Mouse (Mus musculus): ENCODE measurements around the gene Tada2a.

Gene Tada2a

DNA sequence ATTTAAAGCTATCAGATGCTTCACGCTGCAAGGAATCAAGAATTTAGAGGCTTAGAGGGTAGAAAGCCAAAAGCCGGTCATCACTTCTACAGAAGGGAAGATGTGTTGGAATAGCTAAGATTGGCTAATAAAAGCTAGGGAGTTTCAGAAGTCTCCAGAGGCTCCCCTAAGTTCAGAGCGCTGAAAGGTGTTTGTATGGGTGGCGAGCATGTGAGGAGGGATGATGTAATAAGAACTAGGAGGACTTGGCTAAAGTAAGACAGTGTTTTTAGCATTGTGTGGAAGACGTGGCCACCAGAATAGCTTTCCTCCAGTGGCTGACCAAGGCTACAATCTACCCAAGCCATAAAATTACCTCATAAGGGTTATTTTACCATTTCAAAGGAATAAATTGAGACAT lies 15.8 kb downstream of the Tada2a start:
- no peak for DNase-seq

DNA sequence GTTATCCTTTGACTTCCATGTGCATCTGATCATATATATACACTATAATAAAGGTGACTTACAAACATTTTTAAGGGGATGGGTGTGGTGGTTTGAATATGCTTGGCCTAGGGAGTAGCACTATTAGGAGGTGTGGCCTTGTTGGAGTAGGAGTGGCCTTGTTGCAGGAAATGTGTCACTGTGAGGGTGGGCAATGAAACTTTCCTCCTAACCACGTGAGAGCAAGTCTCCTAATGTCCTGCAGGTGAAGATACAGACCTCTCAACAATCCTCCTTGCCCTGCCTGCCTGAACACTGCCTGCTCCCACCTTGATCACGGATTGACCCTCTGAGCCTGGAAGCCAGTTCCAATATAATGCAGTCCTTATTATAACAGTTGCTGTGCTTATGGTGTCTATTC lies 22.3 kb downstream of the Tada2a start:
- DNase-seq = no peak

DNA sequence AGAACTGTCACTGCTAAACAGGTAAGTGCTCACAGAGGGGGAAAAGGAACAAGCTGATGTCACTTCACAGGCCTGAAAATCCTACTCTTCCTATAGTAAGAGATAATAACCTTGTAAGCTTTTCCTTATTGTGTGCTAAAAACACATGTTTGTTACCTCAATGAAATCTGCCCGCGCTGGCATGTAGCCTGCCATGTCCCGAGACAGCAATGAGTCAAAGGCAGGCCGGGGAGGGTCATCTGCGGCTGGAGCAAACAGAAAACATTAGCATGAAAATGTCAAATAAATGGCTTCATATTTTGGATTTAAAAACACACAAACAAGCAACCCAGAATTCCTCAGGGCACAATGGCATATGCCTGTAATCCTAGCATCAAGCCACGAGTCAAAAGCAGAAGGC lies 25.4 kb downstream of the Tada2a start:
- no peak for DNase-seq

DNA sequence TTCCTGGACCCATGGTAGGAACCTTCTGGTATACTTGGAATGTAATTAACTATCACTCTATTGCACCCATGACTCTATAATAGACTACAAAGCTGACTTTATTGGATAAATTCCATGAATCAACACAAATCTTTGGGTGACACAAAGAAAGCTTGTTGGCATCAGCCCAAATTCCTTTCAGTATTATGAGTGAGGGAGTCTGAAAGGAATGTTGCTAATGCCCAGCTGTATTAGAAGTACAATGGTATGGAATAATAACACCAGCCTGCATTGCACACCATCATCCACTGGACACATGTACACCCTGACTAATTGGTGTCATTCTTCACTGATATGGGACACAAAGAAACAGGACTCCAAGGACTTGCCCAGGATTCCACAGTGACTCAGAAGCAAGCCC lies 28.2 kb downstream of the Tada2a start:
- DNase-seq = no peak

DNA sequence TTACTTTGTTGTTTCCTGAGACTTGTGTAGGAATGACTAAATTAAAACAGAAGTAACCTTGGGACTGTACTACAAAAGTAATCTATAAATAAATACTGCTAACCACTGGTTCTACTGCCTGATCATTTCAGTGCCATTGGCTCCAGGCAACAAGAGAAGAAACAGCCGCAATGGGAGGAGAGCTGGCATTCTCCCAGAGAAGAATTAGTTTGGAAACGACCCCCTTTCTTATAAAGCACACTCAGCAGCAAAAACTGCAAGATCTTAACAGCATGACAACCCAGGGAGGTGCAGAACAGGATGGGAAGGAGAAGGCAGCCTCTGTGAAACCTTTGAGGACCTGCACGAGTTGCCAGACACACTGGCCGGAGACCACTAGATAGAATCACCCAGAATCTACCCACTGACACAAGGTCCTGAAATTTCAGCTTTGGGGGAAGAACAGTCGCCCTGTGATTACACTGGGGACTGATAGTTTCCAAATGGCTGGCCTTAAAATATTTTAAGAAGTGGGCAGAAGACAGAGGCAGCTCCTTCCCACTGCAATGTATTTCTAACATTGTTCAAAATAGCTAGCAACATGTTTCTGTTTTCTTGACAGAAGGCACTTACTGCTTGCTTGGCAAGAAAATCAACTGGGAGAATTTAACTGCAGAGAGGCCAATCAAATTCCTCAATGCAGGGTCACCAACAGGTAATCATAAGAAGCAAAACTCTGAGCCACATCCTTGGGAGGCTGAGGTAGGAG lies 32.0 kb downstream of the Tada2a start:
- no peak for DNase-seq

DNA sequence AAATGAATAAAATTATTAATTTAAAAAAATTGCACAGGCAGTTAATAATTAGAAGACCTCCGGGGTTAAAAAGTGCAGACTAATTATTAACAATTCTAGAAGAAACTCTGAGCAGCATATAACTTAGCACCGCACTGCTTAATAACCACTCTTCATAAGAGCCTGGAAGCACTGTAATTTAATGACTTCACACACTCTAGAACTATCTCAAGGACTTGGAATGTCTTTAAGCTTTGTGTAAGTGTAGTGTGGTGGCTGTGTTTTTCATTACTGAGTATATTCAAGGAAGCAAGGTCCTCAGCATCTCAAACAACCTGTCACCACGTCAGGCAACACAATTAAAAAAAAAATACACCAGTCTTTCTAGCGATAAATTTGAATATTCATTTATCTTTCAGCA lies 34.3 kb downstream of the Tada2a start:
- no peak for DNase-seq

DNA sequence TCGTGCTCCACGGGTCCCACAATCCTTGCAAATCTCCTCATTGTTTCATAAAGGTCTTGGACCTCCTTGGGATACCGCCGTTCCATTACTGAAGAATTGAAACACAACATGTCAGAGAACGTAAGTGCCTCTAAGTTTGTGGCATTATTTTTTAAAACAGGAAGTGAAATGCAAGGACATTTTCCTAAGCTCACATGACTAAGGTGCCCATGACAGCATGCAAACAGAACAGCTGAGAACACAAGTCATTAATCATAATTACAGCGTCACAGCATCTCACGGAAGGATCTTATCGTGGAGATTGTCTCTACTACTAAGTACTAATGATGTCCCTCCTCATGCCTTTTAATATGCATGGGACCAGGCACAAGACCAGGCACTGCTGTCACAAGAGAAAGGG lies 38.8 kb downstream of the Tada2a start:
- no peak for DNase-seq

DNA sequence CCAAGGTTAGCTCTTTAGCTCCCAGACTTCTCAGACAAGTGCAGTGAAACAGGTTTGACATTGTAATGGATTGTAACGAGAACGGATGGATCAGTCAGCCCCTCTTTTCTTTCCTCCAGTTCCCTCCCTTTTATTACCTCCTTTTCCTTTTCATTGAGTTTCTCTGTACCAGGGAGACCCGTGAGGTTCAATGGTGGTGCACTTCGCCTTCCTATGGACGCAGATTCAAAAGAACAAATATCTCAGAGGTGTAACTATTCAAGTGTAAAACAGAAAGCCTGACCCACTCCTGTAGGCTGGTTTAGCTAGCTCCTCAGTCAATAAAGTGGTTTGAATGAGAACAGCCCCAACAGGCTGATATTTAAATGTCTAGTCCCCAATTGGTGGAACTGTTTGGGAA lies 47.5 kb downstream of the Tada2a start:
- no peak for DNase-seq

DNA sequence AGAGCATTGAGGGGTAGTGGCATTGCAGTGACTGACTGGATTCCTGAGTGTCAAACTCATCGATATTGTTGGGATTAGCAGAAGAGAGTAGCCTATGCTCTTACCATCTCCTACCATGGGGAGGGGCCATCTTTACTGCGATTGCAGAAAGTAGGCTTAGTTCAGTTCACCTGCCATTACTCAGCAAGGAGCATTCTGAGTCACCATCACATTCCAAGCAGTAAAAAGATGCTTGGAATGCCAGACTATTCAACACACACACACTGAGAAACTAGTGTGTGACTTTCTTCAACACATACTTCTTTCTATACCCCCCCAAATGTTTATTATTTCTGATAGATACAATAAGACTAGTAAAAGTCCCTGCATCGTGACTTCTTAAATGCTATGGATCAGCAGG lies 49.1 kb downstream of the Tada2a start:
- DNase-seq = no peak

DNA sequence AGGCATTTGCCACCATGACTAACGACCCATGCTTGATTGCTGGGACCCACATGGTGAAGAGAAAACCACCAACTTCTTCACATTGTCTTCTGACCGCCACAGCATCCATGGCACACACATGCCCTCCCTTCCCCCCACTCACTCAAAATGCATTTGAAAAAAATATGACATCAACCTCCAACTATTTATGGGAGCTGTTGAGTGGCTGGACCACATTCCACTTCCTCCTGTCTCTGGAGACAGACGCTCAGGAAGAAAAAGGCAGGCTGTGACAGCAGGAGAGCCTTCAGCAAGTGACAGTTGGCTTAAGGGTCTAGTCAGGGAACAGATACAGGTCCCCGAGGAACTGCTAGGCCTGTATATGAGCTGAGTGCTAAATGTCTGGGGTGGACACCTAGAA lies 49.5 kb downstream of the Tada2a start:
- no peak for DNase-seq

DNA sequence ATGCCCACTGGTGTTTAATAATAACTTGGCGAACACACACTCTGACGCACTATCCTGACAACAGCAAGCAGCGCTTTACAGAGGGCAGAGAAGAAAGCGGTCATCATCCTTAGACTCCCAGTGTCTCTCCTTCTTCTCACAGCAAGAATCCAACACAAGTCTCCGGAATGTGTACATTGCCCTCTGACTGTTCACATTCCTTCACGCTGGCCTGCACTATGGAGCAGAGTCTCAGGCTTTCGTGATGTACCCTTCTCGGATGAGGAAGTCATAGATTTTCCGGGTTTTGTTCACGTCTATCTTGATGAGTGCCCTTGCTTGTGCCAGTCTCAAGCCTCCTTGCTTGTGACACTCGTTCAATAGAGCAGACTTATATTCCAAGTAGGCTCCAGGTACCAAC lies 50.0 kb downstream of the Tada2a start:
- DNase-seq = no peak

DNA sequence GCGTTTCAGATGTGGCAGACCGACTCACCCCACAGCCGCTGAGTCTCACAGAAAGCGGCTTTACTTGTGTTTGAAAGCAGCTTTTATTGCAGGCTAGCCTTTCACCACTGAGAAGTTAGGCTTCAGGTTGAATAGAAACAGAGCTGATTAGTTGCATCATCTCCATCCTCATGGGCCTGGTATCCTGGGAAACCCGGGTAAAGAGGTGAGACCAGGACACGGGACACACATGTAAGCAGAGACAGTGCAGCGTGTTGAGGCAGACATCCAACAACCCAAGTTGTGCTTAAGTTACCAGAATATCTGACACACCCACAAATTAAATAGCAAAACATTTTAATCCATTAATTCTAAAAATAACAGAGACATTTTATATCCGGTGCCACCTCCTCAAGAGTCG lies 50.8 kb downstream of the Tada2a start:
- DNase-seq = no peak

DNA sequence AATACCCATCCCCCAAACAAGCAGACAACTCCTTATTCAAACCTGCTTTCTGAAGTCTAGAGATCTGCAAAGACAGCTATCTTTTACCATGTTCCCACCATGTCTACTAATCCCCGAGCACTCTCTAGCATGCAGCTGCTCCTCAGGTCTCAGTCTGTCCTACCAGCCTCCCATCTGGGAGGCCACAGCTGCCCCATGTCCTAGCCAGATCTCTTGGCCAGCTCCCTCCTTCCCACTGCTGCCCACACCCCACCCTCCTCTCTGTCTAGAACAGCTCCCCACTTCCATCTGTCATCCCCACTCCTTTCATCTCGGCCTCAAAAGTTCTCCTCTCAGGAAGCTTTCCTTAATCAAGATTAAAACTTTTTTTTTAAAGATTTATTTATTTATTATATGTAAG lies 52.4 kb downstream of the Tada2a start:
- no peak for DNase-seq

DNA sequence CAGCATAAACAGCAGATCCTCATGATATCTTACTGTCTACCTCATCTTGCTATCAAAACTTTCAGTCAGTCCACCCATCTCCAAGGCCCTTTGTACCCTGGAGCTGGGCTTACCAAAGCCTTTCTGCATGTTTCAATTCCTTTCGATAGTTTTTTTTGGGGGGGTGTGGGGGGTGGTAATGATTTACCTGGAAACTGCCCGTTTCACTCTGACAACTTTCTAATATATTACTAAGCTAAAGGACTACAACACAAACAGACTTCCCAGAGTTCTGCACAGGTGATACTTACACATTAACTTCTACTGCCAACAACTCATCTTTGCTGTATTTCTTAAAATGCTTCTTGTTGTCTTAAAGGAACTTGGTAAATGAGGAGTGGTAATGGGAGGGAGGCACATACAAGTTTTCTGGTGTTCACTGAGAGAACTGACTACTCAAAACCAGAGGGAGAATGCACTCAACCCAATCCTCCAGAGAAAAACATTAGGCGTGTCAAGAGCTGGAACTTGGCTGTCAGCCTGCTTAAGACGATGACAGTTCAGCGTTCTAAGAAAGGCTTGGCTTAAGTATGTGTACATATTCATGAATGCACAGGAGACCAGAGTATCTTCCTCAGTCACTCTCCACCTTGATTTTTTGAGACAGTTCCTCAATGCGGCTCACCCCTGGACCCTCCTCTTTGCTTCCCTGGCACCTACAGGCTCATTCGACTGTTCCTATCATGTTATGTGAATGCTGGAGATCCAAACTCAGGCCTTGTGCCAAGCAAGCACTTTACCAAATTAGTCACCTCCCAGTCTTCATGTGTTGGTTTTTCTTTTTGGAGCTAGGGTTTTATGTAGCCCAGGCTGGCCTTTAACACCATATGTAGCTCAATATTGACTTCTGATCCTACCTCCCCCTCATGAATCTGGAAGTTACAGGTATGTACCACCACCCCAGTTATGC lies 55.3 kb downstream of the Tada2a start:
- no peak for DNase-seq

DNA sequence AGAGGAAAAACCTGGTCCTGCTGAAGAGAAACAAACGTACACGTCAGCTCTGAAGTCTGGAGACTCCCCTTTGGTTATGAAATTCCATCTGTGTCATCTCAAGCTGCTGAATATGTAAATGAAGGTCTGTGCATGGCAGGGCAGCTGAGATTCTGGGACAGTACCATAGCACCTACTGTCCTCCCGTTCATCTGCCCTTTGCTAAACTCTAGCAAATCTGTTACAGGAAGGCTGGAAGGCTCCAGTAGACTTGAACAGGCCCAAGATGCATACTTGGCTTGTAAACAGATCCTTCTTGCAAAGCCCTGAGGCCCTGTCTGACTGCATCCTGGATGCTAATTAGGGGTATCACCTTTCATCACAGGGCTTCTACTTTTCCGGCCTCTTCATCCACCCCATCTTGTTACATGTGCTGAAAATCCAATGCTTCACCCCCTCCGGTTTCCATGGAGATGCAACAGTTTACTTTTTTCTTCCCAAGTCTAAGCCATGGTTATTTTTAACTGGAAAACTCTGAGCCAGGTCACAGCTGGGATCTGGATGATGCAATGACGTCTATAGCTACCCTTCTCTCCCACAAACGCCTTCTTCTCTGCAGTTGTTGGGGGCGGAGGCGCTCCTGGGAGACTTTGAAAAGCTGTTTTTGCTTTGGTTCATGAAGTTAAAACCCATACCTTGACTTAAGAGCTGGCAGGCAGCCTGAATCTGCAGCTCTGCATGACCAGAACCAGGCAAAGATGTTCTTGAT lies 56.3 kb downstream of the Tada2a start:
- peak; percentile 6 for DNase-seq

DNA sequence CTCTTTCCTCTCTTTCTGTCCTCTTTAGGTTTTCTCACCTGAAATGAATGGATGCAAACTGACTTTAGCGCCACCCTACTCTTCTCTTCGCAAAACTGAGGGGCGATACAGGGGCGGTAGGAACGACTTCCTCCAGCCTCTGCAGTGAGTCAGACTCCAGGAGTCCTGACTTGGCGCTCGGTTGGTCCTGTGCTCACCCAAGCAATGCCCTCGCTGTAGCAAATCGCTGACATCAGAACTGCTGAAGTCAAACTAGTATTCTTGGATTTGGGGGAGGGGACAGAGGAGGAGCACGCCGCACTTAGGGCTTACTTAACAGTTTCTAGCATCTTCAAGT lies 60.4 kb downstream of the Tada2a start, which contains the start of gene Dusp14:
Dusp14 (minus strand) TSS at position 228 of the 337 bp plus-strand sequence.
- DNase-seq = peak; percentile 38

DNA sequence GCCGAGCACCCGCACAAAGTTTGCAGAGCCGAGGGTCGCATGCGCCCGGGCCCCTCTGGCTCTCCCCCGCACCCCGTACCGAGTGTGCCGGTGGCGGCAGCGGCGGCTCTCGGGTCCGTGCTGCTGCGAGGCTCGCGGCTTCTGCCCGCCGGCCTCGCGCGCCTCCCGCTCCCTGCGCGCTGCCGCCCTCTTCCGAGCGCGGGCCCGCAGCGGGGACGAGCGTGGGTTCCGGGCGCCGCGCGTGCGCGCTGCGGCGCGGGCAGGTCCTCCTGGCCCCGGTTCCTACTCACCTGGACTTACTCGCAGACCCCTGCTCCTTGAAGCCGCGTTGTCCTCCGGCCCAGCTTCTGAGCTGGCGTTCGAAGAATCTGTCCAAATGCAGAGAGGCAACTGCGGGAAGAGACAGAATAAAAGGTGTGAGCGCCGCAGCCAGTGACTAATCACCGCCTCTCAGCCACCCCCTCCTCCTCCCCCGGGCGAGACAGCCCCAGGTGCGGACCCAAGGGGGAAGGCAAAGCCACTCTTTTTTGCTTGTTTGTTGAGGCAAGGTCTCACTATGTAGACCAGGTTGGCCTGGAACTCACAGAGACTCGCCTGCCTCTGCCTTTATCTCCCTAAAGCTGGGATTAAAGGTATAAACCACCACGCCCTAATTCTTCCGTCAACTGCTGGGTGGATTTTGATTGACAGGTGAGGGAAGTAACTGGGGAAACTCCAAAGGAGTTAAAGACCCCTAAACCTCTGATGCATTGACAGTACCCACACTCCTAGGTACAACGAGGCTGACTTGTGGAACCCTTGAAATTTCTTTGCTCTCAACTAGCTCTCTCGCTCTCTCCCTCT lies 61.0 kb downstream of the Tada2a start:
- DNase-seq = peak; percentile 82

DNA sequence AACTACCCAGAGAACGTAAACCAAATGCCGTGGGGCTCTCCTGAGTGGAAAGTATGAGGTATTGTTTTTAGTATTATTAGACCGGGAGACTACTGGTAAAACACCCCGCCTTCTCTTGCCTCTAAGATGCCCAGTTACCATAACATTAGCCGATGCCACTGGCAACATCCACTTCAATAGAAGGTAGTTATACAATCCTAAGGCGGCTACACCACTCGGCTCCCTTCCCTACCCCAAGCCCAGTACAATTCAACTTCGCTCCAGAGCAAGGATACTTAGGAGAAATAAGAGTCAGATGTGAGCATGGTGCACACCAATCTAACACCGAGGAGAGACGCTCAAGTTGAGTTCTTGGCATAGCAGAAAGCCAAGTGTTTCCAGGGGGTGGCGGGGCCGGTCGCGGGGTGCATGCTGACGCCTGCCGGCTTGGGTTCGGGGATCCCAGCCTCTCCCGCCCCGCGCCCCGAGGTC lies 61.6 kb downstream of the Tada2a start:
- no peak for DNase-seq

DNA sequence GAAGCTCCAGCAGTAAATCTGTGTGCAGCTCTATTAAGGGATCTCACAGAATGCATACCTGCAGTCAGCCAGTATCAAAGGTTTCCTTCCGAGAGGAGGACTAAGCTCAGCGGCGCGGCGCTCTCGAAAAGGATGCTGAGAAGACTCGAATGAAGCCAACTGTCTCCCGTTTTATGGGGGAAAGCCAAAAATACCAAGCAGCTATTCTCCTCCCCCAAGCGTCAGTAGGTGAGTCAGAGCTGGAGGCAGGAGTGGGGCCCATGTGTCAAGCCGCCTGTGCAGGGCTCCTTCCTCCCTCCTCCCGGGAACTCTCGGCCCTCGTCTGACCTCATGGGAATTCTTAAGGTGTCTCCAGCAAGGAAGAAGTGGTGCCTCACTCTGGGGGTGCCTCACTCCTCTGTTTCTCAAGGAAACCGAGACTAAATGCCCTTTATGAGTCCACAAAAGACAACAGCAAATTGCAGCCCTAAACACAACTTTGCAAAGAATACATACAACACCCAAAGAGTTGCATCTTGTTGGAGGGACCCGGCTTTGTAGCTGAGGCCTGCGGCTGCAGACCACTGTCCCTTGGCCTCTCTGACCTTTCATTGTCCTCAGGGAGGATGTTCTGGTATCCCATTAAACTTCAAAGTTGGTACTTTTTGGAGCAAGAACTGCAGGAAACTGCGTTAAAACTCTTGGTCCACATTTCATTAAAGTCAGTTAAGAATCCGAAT lies 62.3 kb downstream of the Tada2a start:
- DNase-seq = peak; percentile 90

DNA sequence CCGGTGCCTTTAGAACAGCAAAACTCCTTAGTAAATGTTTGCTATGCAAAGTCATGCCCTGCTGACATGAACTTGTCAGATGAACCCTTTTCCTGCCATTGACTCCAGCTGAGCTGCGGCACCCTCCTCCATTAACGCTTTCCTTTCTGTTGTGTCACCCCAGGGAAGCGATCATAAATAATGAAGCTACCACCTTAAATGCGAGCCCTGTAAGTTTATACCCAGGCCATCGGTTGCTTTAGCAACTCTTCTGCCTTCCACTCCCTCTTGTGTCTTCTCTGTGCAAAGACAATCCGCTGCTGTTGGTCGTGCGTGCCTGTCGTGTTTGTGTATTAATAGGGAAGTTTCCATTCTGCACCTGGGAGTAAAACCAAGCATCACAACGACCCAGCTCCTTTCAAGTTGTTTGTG lies 63.3 kb downstream of the Tada2a start:
- DNase-seq = peak; percentile 62

DNA sequence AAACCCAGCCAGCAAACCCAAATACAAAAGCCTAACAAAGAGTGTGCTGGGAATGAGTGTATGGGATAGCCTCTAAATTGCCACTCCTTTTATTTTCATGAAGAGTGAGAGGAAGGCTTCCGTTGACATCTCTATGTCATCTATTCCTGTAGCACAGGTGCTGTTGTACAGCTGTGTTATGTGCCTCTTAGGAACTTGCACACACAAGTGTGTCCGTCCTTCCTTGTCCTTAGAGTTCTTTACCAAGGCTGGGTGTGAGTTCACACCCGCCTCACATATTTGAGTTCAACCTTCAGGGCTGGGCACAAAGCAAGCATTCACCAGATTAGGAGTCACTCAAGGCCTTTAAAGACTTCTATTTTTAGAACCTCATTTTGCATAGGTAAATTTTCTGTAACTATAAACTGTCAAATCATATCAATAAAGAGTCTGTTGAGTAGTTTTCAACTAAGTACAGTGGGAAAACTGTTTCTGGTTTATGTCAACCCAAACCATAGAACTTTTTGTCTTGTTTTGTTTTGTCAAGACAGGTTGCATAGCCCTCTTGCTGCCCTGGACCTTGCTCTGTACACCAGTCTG lies 65.7 kb downstream of the Tada2a start:
- DNase-seq = no peak

All from cerebellum, adult 9-11 months (tissue).